Mouse (Mus musculus) forebrain, postnatal 0 days (tissue): ENCODE measurements around the gene Tmsb15a. TPM values are rescaled to one million over a fixed set of nuclear protein-coding genes. Genes with fewer than 3 reads are reported as not detected.

Source experiments
- ATAC-seq: fragments of 200-750 bp; cut with Nextera tagmentation; 2 replicates; pipeline ENCODE4 v1.8.0; 2017; ENCODE audit warnings: mild to moderate bottlenecking, moderate library complexity
- DNase-seq: peaks from one replicate; pipeline ENCODE4 v3.0.0-alpha.2; 2015
- H3K27ac ChIP-seq: fragments of 300-500 bp; sonication (generic); 2 replicates; pipeline ENCODE4 v1.5.1; 2014; ENCODE audit warnings: low read depth, mild to moderate bottlenecking, antibody characterized with exemption, low read length, moderate library complexity, mixed read lengths
- H3K27me3 ChIP-seq: fragments of 300-500 bp; sonication (generic); 2 replicates; pipeline ENCODE4 v1.6.1; 2014; ENCODE audit warnings: mild to moderate bottlenecking, low read length, mixed read lengths; ENCODE audit not compliant: insufficient read depth
- H3K36me3 ChIP-seq: fragments of 300-500 bp; sonication (generic); 2 replicates; pipeline ENCODE4 v1.6.1; 2014; ENCODE audit warnings: mild to moderate bottlenecking, moderate library complexity; ENCODE audit not compliant: insufficient read depth
- H3K4me1 ChIP-seq: fragments of 300-500 bp; sonication (generic); 2 replicates; pipeline ENCODE4 v1.6.1; 2014; ENCODE audit warnings: antibody characterized with exemption; ENCODE audit not compliant: insufficient read depth
- H3K4me2 ChIP-seq: fragments of 300-500 bp; sonication (generic); 2 replicates; pipeline ENCODE4 v1.6.1; 2014; ENCODE audit warnings: low read depth, mild to moderate bottlenecking, moderate library complexity
- H3K4me3 ChIP-seq: fragments of 300-500 bp; sonication (generic); 2 replicates; pipeline ENCODE4 v1.5.1; 2014; ENCODE audit warnings: low read depth, low read length, mixed read lengths
- H3K9ac ChIP-seq: fragments of 300-500 bp; sonication (generic); 2 replicates; pipeline ENCODE4 v1.6.1; 2014; ENCODE audit warnings: mild to moderate bottlenecking
- H3K9me3 ChIP-seq: fragments of 300-500 bp; sonication (generic); 2 replicates; pipeline ENCODE4 v1.6.1; 2016; ENCODE audit warnings: low read length
- CTCF ChIP-seq: sonication (generic); IDR thresholded peaks from 2 replicates; pipeline ENCODE4 v1.5.1; 2016; ENCODE audit warnings: antibody characterized with exemption, control low read depth, low read depth
- WGBS: fragments of 180-500 bp; shearing (Covaris S2); extraction: QIAGEN DNeasy Blood & Tissue Kit; methylation state at CpG from one replicate; pipeline ENCODE4 v1.1.7; 2014; 5-methylcytosine and 5-hydroxymethylcytosine counted together
- microRNA-seq, 2 experiments: library from miRNA; unstranded; fragments of <30 nt; microRNA quantifications; one replicate each; pipeline ENCODE4; 2016
- polyA plus RNA-seq: library from polyadenylated mRNA; unstranded; fragments of >200 nt; fragmentation: Nextera tagmentation; extraction: Ambion mirVana; gene quantifications from 2 replicates; pipeline ENCODE4 v1.2.1, GENCODE M21; 2015
- total RNA-seq: library from RNA; depleted of rRNA; stranded (reverse); fragments of >200 nt; gene quantifications from 2 replicates; pipeline ENCODE4 v1.2.3, GENCODE M21; 2014; rRNA removed

Gene Tmsb15a
- total and polyA plus RNA-seq, 2 experiments from 2014 or later, result 1.7 TPM; not detected in 1

- DNase-seq (no peak), ATAC-seq (no peak)
- no peak overlapping the region for H3K4me2 ChIP-seq
- no peaks in the 10 kb centered on the region for H3K36me3 ChIP-seq
- no peak overlapping the region for H3K9ac ChIP-seq
- no peaks in the 10 kb centered on the region for H3K27me3 ChIP-seq
- H3K4me3 ChIP-seq, result no peak overlapping the region
- H3K4me1 ChIP-seq, result no peaks in the 10 kb centered on the region
- no peak for TF ChIP-seq CTCF
- no peaks in the 10 kb centered on the region for H3K9me3 ChIP-seq
- 73% methylated on average over 2 of the region's 2 CpGs for WGBS
- no peak overlapping the region for H3K27ac ChIP-seq
Measured at GRCm38 (mm10) chrX:135681858-135682257, 43.2 kb downstream of the Tmsb15a start.

Small RNA genes within 50 kb of the gene (microRNA-seq; reads per million reads assigned to microRNA genes)
- 0 reads per million in 2 experiments for gene Mir7646

Other genes with a start within 250 kb of the Tmsb15a start
- not detected in 2 replicates for gene AV320801, start 230.7 kb downstream of the Tmsb15a start, total RNA-seq
- not detected in 2 replicates for gene AV320801, start 230.7 kb downstream of the Tmsb15a start, polyA plus RNA-seq
- gene Nxf7, start 126.5 kb downstream of the Tmsb15a start, total RNA-seq, result not detected in 2 replicates
- not detected in 2 replicates for gene Nxf7, start 126.5 kb downstream of the Tmsb15a start, polyA plus RNA-seq
- 0.08 TPM in 1 of 2 replicates, not detected in the other for gene Prame, start 97.6 kb downstream of the Tmsb15a start, total RNA-seq
- gene Prame, start 97.6 kb downstream of the Tmsb15a start, polyA plus RNA-seq, result not detected in 2 replicates
- gene Tcp11x2, start 31.5 kb downstream of the Tmsb15a start, total RNA-seq, result not detected in 2 replicates
- not detected in 2 replicates for gene Tcp11x2, start 31.5 kb downstream of the Tmsb15a start, polyA plus RNA-seq
- 15.8 and 22.5 TPM in 2 replicates for gene Armcx5, start 17.5 kb upstream of the Tmsb15a start, total RNA-seq
- 16.8 and 20.8 TPM in 2 replicates for gene Armcx5, start 17.5 kb upstream of the Tmsb15a start, polyA plus RNA-seq
- 279 and 396 TPM in 2 replicates for gene Gprasp1, start 17.5 kb upstream of the Tmsb15a start, total RNA-seq
- 112 and 177 TPM in 2 replicates for gene Gprasp1, start 17.5 kb upstream of the Tmsb15a start, polyA plus RNA-seq
- 68.0 and 86.0 TPM in 2 replicates for gene Bhlhb9, start 72.3 kb upstream of the Tmsb15a start, total RNA-seq
- 79.9 and 99.6 TPM in 2 replicates for gene Bhlhb9, start 72.3 kb upstream of the Tmsb15a start, polyA plus RNA-seq
- gene Gprasp2, start 113.8 kb upstream of the Tmsb15a start, total RNA-seq, result 121 and 175 TPM in 2 replicates
- 105 and 155 TPM in 2 replicates for gene Gprasp2, start 113.8 kb upstream of the Tmsb15a start, polyA plus RNA-seq